17 mouse cellular contexts compared by ENCODE assay signal in genomic region chr13:100511860-100512364, GRCm38 (mm10). TPM values are rescaled to one million over a fixed set of nuclear protein-coding genes. Genes with fewer than 3 reads are reported as not detected.
"Had no signal": no experiment of that assay in that cellular context is flagged by ENCODE, and none has a peak within 500 bp of the region (broad histone marks: within the 10 kb centered on the region; RNA-seq: fewer than 3 reads in every experiment).

No protein-coding gene starts in this region.

- ATAC-seq: hindbrain, postnatal 0 days had no signal

- H3K9me3 ChIP-seq: limb, embryonic 13.5 days; megakaryocyte, embryonic 14.5 days; midbrain, embryonic 12.5 days; neural tube, embryonic 15.5 days; stomach, embryonic 15.5 days had no signal

- H3K4me3 ChIP-seq: limb, embryonic 13.5 days; megakaryocyte, embryonic 14.5 days; midbrain, embryonic 12.5 days; neural tube, embryonic 15.5 days; stomach, embryonic 15.5 days had no signal

- H3K27me3 ChIP-seq: limb, embryonic 13.5 days; midbrain, embryonic 12.5 days; neural tube, embryonic 15.5 days; stomach, embryonic 15.5 days had no signal

- H3K36me3 ChIP-seq: limb, embryonic 13.5 days; midbrain, embryonic 12.5 days; neural tube, embryonic 15.5 days; stomach, embryonic 15.5 days had no signal

- H3K4me2 ChIP-seq: limb, embryonic 13.5 days; midbrain, embryonic 12.5 days; neural tube, embryonic 15.5 days; stomach, embryonic 15.5 days had no signal

- H3K27ac ChIP-seq: hindbrain, postnatal 0 days; kidney, postnatal 0 days; limb, embryonic 13.5 days; midbrain, embryonic 12.5 days; neural tube, embryonic 15.5 days; stomach, embryonic 15.5 days had no signal

- H3K4me1 ChIP-seq: neural tube, embryonic 15.5 days had no signal

- H3K9ac ChIP-seq: limb, embryonic 13.5 days; midbrain, embryonic 12.5 days; neural tube, embryonic 15.5 days; stomach, embryonic 15.5 days had no signal

- DNase-seq: kidney, adult 11 months; kidney, adult 9 months; kidney, postnatal 36 days; left cerebral cortex, postnatal 4 days; retina, postnatal 1 day; right cerebral cortex, postnatal 4 days; spleen, adult 18-20 months; thymus, postnatal 36 days had no signal

RNA-seq across cellular contexts. Expression of gene Naip1, which starts 59.2 kb away (rescaled TPM):
- total RNA-seq: midbrain, postnatal 0 days had no signal
- polyA plus RNA-seq: kidney, postnatal 0 days; midbrain, embryonic 12.5 days; neural tube, embryonic 11.5 days had no signal
